Mouse (Mus musculus): ENCODE measurements around the gene Vav1. TPM values are rescaled to one million over a fixed set of nuclear protein-coding genes. Genes with fewer than 3 reads are reported as not detected.

Vav1 gene
- polyA plus RNA-seq (2014; fragmentation: Nextera tagmentation; extraction: Ambion mirVana): 2.5 and 2.6 TPM in 2 replicates

- WGBS: 68% methylated on average over 24 of the region's 26 CpGs
- DNase-seq (ENCODE audit: low spot score) (no peak), ATAC-seq (ENCODE audit: low FRiP score) (no peak)
- Histone ChIP-seq H3K4me3 (ENCODE audit: low read depth, low read length) (no peak within 1 kb of the TSS), H3K4me2 (replicated peaks; ENCODE audit: low read depth, low read length) (no peak within 1 kb of the TSS), H3K27ac (ENCODE audit: low read depth, low read length) (no peak within 1 kb of the TSS), H3K9me3 (ENCODE audit: control insufficient read depth, low read length) (no peaks in the 10 kb centered on the region), H3K36me3 (ENCODE audit: control insufficient read depth, insufficient read depth, low read length) (no peaks in the 10 kb centered on the region), H3K4me1 (replicated peaks; ENCODE audit: control insufficient read depth, insufficient read depth, low read length) (peaks cover 4% of the 10 kb centered on the region; the same call in 1 of the 2 replicates), H3K27me3 (ENCODE audit: control insufficient read depth, insufficient read depth, low read length) (peaks cover 23% of the 10 kb centered on the region), H3K9ac (ENCODE audit: low read depth, low read length) (no peak within 1 kb of the TSS)
These were observed at the start of gene Vav1 for GRCm38 (mm10) chr17:57278943-57279590. Gene Vav1 (plus strand): TSS chr17:57279100.

GRCm38 (mm10) chr17:57229851-57230727, 48.8 kb upstream of the Vav1 start:
- Histone ChIP-seq H3K9me3 (ENCODE audit: control insufficient read depth, low read length) (no peaks in the 10 kb centered on the region), H3K27ac (ENCODE audit: low read depth, low read length) (no peak overlapping the region), H3K9ac (ENCODE audit: low read depth, low read length) (no peak overlapping the region), H3K27me3 (ENCODE audit: control insufficient read depth, insufficient read depth, low read length) (no peaks in the 10 kb centered on the region), H3K4me1 (replicated peaks; ENCODE audit: control insufficient read depth, insufficient read depth, low read length) (no peaks in the 10 kb centered on the region), H3K4me2 (replicated peaks; ENCODE audit: low read depth, low read length) (no peak overlapping the region), H3K4me3 (ENCODE audit: low read depth, low read length) (no peak overlapping the region), H3K36me3 (ENCODE audit: control insufficient read depth, insufficient read depth, low read length) (no peaks in the 10 kb centered on the region)
- WGBS: 79% methylated on average over 15 of the region's 15 CpGs
- DNase-seq (ENCODE audit: low spot score): no peak
- no peak for ATAC-seq (ENCODE audit: low FRiP score)

DNA sequence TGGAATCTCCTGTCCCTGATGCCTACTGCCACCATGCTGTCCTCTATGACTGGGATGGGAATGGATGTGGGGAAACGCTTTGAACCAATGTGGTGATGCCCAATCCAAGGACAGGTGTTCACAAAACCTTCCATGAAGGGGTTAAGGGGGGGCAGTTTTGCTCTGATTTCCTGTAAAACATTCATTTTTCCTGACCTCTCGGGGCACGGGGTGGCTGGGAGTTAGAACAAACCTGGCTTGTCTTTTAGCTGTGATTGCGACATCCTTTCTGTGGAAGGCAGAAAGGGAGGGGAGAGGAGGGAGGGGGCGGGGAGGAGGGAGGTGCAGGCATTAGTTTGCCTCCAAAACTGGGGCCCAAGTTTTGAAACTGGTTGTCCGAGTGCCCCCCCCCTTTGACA, 48.2 kb upstream of the Vav1 start:
- ATAC-seq (ENCODE audit: low FRiP score) (no peak), DNase-seq (ENCODE audit: low spot score) (no peak)
- 72% methylated on average over 6 of the region's 6 CpGs for WGBS
- Histone ChIP-seq H3K27ac (ENCODE audit: low read depth, low read length) (no peak overlapping the region), H3K4me2 (replicated peaks; ENCODE audit: low read depth, low read length) (no peak overlapping the region), H3K4me1 (replicated peaks; ENCODE audit: control insufficient read depth, insufficient read depth, low read length) (no peaks in the 10 kb centered on the region), H3K27me3 (ENCODE audit: control insufficient read depth, insufficient read depth, low read length) (no peaks in the 10 kb centered on the region), H3K4me3 (ENCODE audit: low read depth, low read length) (no peak overlapping the region), H3K36me3 (ENCODE audit: control insufficient read depth, insufficient read depth, low read length) (no peaks in the 10 kb centered on the region), H3K9ac (ENCODE audit: low read depth, low read length) (no peak overlapping the region), H3K9me3 (ENCODE audit: control insufficient read depth, low read length) (no peaks in the 10 kb centered on the region)

DNA sequence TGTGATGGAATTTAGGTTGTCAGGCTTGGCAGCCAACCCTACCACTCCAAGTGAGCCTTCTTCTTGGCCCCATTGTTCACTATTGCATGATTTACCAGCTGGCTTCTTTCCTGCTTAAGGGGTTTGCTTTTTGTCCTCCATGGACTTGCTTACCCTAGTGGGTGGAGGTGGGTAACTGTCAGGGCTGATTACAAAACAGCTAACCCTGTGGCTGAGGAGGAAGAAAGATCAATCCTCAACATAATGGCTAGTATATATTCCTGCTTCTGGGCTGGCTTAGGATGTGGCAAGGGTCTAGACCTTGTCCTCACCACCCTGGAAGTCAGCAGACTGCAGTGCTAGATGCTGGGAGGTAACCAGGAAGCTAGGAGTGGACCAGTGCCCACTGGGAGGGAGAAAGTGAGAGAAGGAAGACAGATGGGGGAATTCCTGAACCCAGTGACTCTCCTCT, 47.6 kb upstream of the Vav1 start:
- Histone ChIP-seq H3K27ac (ENCODE audit: low read depth, low read length) (no peak overlapping the region), H3K36me3 (ENCODE audit: control insufficient read depth, insufficient read depth, low read length) (no peaks in the 10 kb centered on the region), H3K4me2 (replicated peaks; ENCODE audit: low read depth, low read length) (no peak overlapping the region), H3K4me3 (ENCODE audit: low read depth, low read length) (no peak overlapping the region), H3K4me1 (replicated peaks; ENCODE audit: control insufficient read depth, insufficient read depth, low read length) (no peaks in the 10 kb centered on the region), H3K9me3 (ENCODE audit: control insufficient read depth, low read length) (no peaks in the 10 kb centered on the region), H3K9ac (ENCODE audit: low read depth, low read length) (no peak overlapping the region), H3K27me3 (ENCODE audit: control insufficient read depth, insufficient read depth, low read length) (no peaks in the 10 kb centered on the region)
- DNase-seq (ENCODE audit: low spot score) (no peak), ATAC-seq (ENCODE audit: low FRiP score) (no peak)

DNA sequence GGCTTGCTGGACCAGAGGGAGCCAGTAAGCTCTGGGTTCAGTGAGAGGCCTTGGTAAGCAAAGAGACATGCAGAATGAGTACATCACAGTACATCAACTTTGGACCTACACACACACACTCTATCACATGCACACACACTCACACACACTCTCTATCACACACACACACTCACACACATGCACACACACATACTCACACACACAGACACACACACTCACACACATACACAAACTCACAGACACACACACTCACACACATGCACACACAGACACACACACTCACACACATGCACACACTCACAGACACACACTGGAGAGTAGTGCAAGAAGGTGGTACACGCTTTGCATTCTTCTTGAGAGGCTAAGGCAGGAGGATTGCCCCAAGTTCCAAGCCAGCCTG, 46.7 kb upstream of the Vav1 start:
- ATAC-seq (ENCODE audit: low FRiP score): no peak
- no peaks in the 10 kb centered on the region for H3K9me3 ChIP-seq (ENCODE audit: control insufficient read depth, low read length)
- DNase-seq (ENCODE audit: low spot score): no peak
- H3K36me3 ChIP-seq (ENCODE audit: control insufficient read depth, insufficient read depth, low read length): no peaks in the 10 kb centered on the region
- no peaks in the 10 kb centered on the region for H3K4me1 ChIP-seq (replicated peaks; ENCODE audit: control insufficient read depth, insufficient read depth, low read length)
- H3K4me3 ChIP-seq (ENCODE audit: low read depth, low read length): no peak overlapping the region
- H3K27ac ChIP-seq (ENCODE audit: low read depth, low read length): no peak overlapping the region
- no peaks in the 10 kb centered on the region for H3K27me3 ChIP-seq (ENCODE audit: control insufficient read depth, insufficient read depth, low read length)
- no peak overlapping the region for H3K4me2 ChIP-seq (replicated peaks; ENCODE audit: low read depth, low read length)
- no peak overlapping the region for H3K9ac ChIP-seq (ENCODE audit: low read depth, low read length)
- 82% methylated on average over 1 of the region's 1 CpGs for WGBS

DNA sequence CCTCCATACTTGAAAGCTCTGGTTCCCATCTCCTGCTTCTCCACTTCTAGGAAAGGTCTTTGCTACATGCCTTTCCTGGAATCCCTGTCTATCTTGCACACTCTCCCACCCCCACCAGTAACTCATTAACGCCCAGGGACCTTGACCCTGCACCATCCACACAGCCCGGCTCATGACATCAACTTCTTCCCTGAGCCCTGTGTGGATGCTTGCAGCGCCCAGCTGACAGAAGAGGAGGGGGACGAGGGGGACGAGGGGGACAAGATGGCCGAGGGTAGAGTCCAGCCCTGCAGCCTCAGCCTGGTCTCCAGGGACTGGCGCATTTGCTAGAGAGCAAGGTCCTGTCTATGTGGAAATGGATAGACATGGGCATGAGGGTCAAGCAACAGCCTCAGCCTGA, 45.9 kb upstream of the Vav1 start:
- Histone ChIP-seq H3K9ac (ENCODE audit: low read depth, low read length) (no peak overlapping the region), H3K4me3 (ENCODE audit: low read depth, low read length) (no peak overlapping the region), H3K4me2 (replicated peaks; ENCODE audit: low read depth, low read length) (no peak overlapping the region), H3K9me3 (ENCODE audit: control insufficient read depth, low read length) (no peaks in the 10 kb centered on the region), H3K36me3 (ENCODE audit: control insufficient read depth, insufficient read depth, low read length) (no peaks in the 10 kb centered on the region), H3K27me3 (ENCODE audit: control insufficient read depth, insufficient read depth, low read length) (no peaks in the 10 kb centered on the region), H3K27ac (ENCODE audit: low read depth, low read length) (no peak overlapping the region), H3K4me1 (replicated peaks; ENCODE audit: control insufficient read depth, insufficient read depth, low read length) (no peaks in the 10 kb centered on the region)
- no peak for ATAC-seq (ENCODE audit: low FRiP score)
- DNase-seq (ENCODE audit: low spot score): no peak
- WGBS: 46% methylated on average over 7 of the region's 7 CpGs

DNA sequence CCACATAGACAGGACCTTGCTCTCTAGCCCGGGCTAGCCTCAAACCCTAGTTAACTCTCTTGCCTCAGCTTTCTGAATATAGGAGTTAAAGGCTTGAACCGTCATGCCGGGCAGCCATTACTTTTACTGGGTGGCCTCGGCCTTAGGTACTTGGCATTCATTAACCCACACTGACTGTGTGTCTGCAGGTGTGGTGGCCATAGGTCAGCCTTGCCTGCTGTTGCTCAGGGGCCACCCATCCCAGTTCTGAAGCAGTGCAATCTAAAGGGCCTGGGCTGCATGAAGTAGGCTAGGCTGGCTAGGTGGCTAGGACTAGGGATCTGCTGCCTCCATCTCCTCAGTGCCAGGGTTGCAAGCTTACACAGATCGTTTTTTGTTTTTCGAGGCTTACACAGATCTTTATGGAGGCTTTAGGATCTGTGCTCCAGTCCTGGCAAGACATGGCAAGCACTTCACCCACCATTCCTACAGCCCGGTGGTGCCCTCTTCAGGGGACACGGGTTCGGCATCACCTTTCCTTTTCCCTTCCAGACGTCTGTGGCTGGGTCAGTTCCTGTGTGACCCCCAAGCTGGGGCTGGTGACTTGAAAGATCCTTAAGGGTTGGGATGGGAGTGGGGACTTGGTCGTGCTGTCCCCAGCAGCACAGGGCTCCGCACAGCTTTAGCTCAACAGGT, 44.5 kb upstream of the Vav1 start:
- no peaks in the 10 kb centered on the region for H3K4me1 ChIP-seq (replicated peaks; ENCODE audit: control insufficient read depth, insufficient read depth, low read length)
- H3K4me2 ChIP-seq (replicated peaks; ENCODE audit: low read depth, low read length): no peak overlapping the region

DNA sequence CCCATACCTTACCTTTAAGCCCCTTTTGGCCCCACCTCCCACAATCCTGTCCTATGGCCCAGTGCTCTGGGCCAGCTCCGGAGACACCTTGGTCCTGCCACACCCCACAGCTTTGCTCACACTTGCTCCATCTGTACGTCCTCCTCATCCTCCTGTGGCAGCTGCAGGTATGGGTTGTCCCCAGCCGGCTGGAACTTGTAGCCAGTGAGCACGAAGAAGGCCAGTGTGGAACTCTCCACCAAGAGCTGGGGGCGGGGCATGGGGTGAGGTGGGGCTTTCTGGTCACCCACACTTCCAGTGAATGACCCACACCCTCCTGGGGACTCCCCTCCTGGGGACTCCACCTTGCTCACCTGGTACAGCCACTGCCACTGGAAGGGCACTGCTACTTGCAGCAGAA, 43.1 kb upstream of the Vav1 start:
- no peak for ATAC-seq (ENCODE audit: low FRiP score)
- no peak for DNase-seq (ENCODE audit: low spot score)
- Histone ChIP-seq H3K9me3 (ENCODE audit: control insufficient read depth, low read length) (no peaks in the 10 kb centered on the region), H3K27me3 (ENCODE audit: control insufficient read depth, insufficient read depth, low read length) (no peaks in the 10 kb centered on the region), H3K4me3 (ENCODE audit: low read depth, low read length) (no peak overlapping the region), H3K36me3 (ENCODE audit: control insufficient read depth, insufficient read depth, low read length) (no peaks in the 10 kb centered on the region), H3K4me1 (replicated peaks; ENCODE audit: control insufficient read depth, insufficient read depth, low read length) (no peaks in the 10 kb centered on the region), H3K4me2 (replicated peaks; ENCODE audit: low read depth, low read length) (no peak overlapping the region), H3K27ac (ENCODE audit: low read depth, low read length) (no peak overlapping the region), H3K9ac (ENCODE audit: low read depth, low read length) (no peak overlapping the region)
- WGBS: 88% methylated on average over 5 of the region's 5 CpGs

More for the DNA sequence above, 44.5 kb upstream of the Vav1 start:
- Histone ChIP-seq H3K4me3 (ENCODE audit: low read depth, low read length) (no peak overlapping the region), H3K36me3 (ENCODE audit: control insufficient read depth, insufficient read depth, low read length) (no peaks in the 10 kb centered on the region), H3K27me3 (ENCODE audit: control insufficient read depth, insufficient read depth, low read length) (no peaks in the 10 kb centered on the region), H3K27ac (ENCODE audit: low read depth, low read length) (no peak overlapping the region), H3K9ac (ENCODE audit: low read depth, low read length) (no peak overlapping the region), H3K9me3 (ENCODE audit: control insufficient read depth, low read length) (no peaks in the 10 kb centered on the region)
- WGBS: 83% methylated on average over 12 of the region's 12 CpGs
- DNase-seq (ENCODE audit: low spot score): no peak
- no peak for ATAC-seq (ENCODE audit: low FRiP score)
